Mouse (Mus musculus): Measurements from ENCODE around the gene Add3. TPM values are rescaled to one million over a fixed set of nuclear protein-coding genes. Genes with fewer than 3 reads are reported as not detected.
A peak's percentile ranks its signal among the peaks of the same experiment; 100 is the strongest.

Add3 gene
- polyA plus RNA-seq, 1 experiment from 2014 or later, result 55.4 TPM

DNA sequence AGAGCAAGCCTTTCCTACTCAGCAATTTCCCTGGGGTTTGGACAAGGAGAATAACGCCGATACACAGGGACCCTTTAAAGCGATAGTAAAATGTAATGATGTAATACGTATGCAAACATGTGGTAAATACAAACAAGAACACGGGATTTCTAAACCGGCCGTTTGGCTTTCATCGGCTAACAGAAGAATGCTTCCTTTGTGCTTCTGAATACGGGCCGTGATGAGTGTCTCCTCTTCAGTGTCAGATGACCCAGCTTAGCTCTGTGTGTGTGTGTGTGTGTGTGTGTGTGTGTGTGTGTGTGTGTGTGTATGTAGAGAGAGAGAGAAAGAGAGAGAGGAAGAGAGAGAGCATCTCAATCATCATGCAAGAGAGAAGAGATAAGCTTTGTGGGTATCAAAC lies 142.3 kb downstream of the Add3 start:
- no peaks in the 10 kb centered on the region for H3K9me3 ChIP-seq
- no peaks in the 10 kb centered on the region for H3K36me3 ChIP-seq (replicated peaks)
- H3K27me3 ChIP-seq (ENCODE audit: poor library complexity, severe bottlenecking), result peaks cover 10% of the 10 kb centered on the region; the same call in 1 of the 2 replicates
- peak overlapping the region; percentile 15; the same call in 1 of the 2 replicates for H3K27ac ChIP-seq
- no peak overlapping the region for H3K4me3 ChIP-seq
- WGBS, result 67% methylated on average over 10 of the region's 10 CpGs
- peaks cover 35% of the 10 kb centered on the region for H3K4me1 ChIP-seq
- no peak for DNase-seq (ENCODE audit: extremely low spot score, low spot score)

DNA sequence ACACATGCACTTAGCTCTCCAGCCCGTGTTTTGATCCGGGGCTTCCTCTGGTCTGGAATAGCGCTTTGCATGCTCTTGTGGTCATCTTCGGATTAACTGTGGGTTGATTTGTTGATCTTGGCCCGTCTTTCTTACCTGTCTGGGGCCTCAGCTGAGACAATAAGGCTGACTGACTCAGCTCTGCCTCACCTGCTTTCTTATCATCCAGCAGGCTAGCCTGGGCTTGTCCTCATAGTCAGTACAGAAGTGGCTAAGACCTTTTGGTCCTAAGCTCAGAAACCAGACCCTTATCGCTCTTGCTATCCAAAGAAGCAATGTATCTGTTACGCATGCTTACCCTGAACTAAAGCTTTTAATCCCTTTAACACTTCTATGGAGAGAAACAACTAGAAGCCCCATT lies 143.5 kb downstream of the Add3 start:
- no peaks in the 10 kb centered on the region for H3K36me3 ChIP-seq (replicated peaks)
- peaks cover 10% of the 10 kb centered on the region; the same call in 1 of the 2 replicates for H3K27me3 ChIP-seq (ENCODE audit: poor library complexity, severe bottlenecking)
- no peak overlapping the region for H3K27ac ChIP-seq
- no peak overlapping the region for H3K4me3 ChIP-seq
- H3K9me3 ChIP-seq, result no peaks in the 10 kb centered on the region
- DNase-seq (ENCODE audit: extremely low spot score, low spot score), result no peak
- peaks cover 32% of the 10 kb centered on the region for H3K4me1 ChIP-seq
- WGBS, result 78% methylated on average over 7 of the region's 7 CpGs

DNA sequence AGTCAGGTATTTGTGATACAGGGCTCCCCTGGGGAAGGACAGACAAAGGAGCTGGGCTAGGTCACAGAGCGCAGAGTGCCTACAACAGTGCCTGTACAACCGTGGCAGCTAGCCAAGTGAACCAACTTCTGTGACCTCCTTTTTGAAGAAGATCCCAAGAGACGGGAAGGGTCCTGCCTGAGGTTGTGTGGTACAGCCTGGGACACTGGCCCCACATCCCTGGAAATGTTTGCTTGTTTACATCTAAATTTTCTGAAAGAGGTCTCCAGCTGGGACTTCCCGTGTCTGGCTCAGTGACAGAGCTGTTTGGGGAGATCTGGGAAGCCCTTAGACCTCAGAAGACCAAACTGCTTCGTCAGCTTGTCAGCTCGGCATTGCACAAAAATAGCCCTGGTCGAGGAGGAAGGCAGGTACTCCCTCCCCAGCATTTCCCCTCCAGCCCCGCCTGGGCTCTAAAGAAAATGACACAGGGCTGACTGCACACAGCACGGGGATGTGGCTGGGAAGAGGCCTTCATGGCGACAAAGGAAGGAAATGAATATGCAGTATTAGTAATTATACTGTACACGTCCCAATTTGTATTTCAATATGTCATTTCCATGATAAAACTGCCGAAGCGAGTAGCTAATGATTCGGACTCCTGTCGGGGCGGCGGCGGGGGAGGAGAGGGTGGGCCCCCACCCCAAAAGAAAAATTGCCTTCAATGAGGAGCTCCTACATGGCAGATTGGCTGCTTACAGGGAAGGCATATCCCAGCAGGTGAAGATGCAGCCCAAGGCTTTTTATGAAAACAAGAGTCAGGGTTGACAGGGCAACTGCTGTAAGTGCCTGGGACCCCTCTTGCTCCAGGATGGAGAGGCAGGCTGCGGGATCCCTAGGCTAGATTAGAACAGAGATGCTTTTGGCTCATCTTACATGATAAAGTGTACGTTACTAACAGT lies 144.3 kb downstream of the Add3 start:
- Histone ChIP-seq H3K4me3 (no peak overlapping the region), H3K4me1 (peaks cover 26% of the 10 kb centered on the region), H3K36me3 (replicated peaks) (no peaks in the 10 kb centered on the region), H3K27me3 (ENCODE audit: poor library complexity, severe bottlenecking) (peaks cover 10% of the 10 kb centered on the region; the same call in 1 of the 2 replicates), H3K9me3 (no peaks in the 10 kb centered on the region), H3K27ac (no peak overlapping the region)
- DNase-seq (ENCODE audit: extremely low spot score, low spot score), result no peak
- WGBS, result 42% methylated on average over 20 of the region's 20 CpGs

DNA sequence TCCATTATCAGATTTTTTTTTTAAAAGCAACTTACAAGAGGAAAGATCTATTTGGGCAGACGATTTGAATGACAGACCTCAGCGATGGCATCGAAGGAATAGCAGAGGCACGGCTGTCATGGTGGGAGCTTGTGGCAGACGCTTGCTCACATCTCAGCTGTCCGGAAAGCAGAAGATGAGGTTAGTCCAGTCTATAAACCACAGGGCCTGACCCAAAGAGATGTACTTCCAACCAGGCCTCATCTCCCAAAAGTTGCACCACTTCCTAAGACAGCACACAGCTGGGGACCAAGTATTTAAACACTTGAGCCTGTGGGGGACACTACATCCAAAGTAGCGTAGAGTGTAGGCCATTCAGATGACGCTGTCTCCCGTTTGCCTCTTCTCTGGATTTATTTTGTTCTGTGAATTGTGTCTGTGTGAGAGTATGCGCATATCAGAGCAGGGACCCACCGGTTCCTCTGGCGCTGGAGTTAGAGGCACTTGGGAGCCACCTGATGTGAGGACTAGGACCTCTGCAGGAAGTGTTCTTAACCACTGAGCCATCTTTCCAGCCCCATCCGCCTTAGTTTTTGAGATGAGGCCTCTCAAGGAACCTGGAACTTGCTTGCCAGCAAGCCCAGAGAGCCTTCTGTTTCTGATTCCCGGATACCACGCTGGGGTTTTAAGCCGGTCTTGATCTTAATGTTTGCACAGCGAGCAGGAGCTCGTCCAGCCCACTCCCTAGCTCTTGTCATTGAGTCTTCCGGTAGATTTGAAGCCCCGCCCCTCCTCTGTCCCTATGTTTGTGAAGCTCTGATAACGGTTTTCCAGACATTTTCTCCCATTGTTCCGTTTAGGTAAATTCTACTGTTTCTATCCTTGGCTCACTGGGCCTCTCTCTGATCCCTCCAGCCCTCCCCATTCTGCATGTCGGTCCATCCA lies 156.3 kb downstream of the Add3 start:
- H3K4me1 ChIP-seq, result 0 out of 2 replicates have a peak, but pooled peaks cover 4% of the 10 kb centered on the region
- H3K4me3 ChIP-seq, result no peak overlapping the region
- no peaks in the 10 kb centered on the region for H3K27me3 ChIP-seq (ENCODE audit: poor library complexity, severe bottlenecking)
- H3K9me3 ChIP-seq, result no peaks in the 10 kb centered on the region
- H3K27ac ChIP-seq, result no peak overlapping the region
- 81% methylated on average over 23 of the region's 23 CpGs for WGBS
- H3K36me3 ChIP-seq (replicated peaks), result no peaks in the 10 kb centered on the region
- DNase-seq (ENCODE audit: extremely low spot score, low spot score), result no peak

Other genes with a start within 250 kb of the Add3 start
- gene Xpnpep1, start 100.2 kb upstream of the Add3 start, polyA plus RNA-seq (2016; fragmentation: Nextera tagmentation; extraction: Ambion mirVana), result 156 TPM in 2 replicates
- gene Mxi1, start 170.1 kb downstream of the Add3 start, polyA plus RNA-seq (2016; fragmentation: Nextera tagmentation; extraction: Ambion mirVana), result 16.1 and 20.7 TPM in 2 replicates
- not detected in 2 replicates for gene Gm10197, start 231.3 kb downstream of the Add3 start, polyA plus RNA-seq (2016; fragmentation: Nextera tagmentation; extraction: Ambion mirVana)

Measured in forebrain, embryonic 10.5 days (tissue).